Mouse (Mus musculus): ENCODE measurements around the gene 4632433K11Rik.

DNA sequence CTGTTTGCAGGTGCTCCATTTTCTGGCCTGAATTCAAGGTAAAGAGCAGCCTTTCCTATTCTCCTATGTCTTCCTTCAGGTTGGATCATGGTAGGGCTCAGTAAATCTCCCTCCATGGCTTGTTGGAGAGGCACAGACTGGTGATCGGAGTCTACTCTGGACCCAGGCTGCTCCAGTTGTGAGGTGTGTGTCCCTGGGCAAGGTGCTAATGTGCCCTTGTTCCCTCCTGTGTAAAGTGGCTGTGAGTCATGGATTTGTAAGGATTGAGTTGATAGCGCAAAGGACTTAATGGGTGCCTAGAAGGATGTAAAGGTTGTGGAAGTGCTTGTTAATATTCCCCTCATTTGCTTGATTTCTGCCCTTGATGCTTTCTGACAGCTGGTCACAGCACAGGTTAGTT, 48.0 kb downstream of the 4632433K11Rik start:
- TF ChIP-seq GATA1 (IDR thresholded peaks at IDR 0.05; ENCODE audit: borderline replicate concordance, low read length) (no peak), FLI1 (IDR thresholded peaks at IDR 0.05; ENCODE audit: low read length) (no peak)
